Mouse (Mus musculus) small intestine, adult 2 months (tissue): ENCODE results near the gene Bco2.

Source experiments
- CTCF ChIP-seq: fragments of 200-500 bp; IDR thresholded peaks from 2 replicates; pipeline ENCODE4 v1.5.1; 2012; ENCODE audit warnings: low read depth, mild to moderate bottlenecking, control low read depth, inconsistent platforms, low read length, moderate library complexity, mixed read lengths; ENCODE audit not compliant: insufficient replicate concordance, insufficient read length; ENCODE audit errors: extremely low read depth
- POLR2A ChIP-seq: fragments of 200-500 bp; IDR thresholded peaks from 2 replicates; pipeline ENCODE4 v1.6.1; 2012; ENCODE audit warnings: low read depth, mild to moderate bottlenecking, control low read depth, inconsistent platforms, low read length, moderate library complexity

GRCm38 (mm10) chr9:50593544-50593943 lies 38.6 kb upstream of the Bco2 start:
- TF ChIP-seq POLR2A (no peak), CTCF (peak; percentile 55; the same call in 1 of the 2 replicates)
